Mouse (Mus musculus): ENCODE results near the gene Endod1.

- no peak for TF ChIP-seq EP300 (optimal IDR thresholded peaks at IDR 0.05)
- no peak for TF ChIP-seq CTCF (IDR thresholded peaks at IDR 0.05; ENCODE audit: low read depth)
Observed at GRCm38 (mm10) chr9:14352337-14352736, 29.0 kb downstream of the Endod1 start.

All from stomach, postnatal 0 days (tissue).